Mouse (Mus musculus) midbrain, postnatal 0 days (tissue): ENCODE data around the gene Zfp708. TPM values are rescaled to one million over a fixed set of nuclear protein-coding genes. Genes with fewer than 3 reads are reported as not detected.

Source experiments
- ATAC-seq: fragments of 200-750 bp; cut with Nextera tagmentation; 2 replicates; pipeline ENCODE4 v1.8.0; 2017; ENCODE audit warnings: moderate number of reproducible peaks, mild to moderate bottlenecking, moderate TSS enrichment, moderate library complexity; ENCODE audit not compliant: low FRiP score
- DNase-seq: peaks from one replicate; pipeline ENCODE4 v3.0.0-alpha.2; 2015; ENCODE audit warnings: low spot score
- H3K27ac ChIP-seq: fragments of 300-500 bp; sonication (generic); 2 replicates; pipeline ENCODE4 v1.5.1; 2014; ENCODE audit warnings: low read depth, mild to moderate bottlenecking, low read length, mixed read lengths
- H3K27me3 ChIP-seq: fragments of 300-500 bp; sonication (generic); 2 replicates; pipeline ENCODE4 v1.6.1; 2014; ENCODE audit warnings: low read length, control low read depth, mixed read lengths; ENCODE audit not compliant: insufficient read depth
- H3K36me3 ChIP-seq: fragments of 300-500 bp; sonication (generic); 2 replicates; pipeline ENCODE4 v1.6.1; 2014; ENCODE audit warnings: low read length, control low read depth, mixed read lengths; ENCODE audit not compliant: insufficient read depth
- H3K4me1 ChIP-seq: fragments of 300-500 bp; sonication (generic); 2 replicates; pipeline ENCODE4 v1.6.1; 2014; ENCODE audit warnings: mild to moderate bottlenecking, control low read depth, antibody characterized with exemption, low read length, mixed read lengths; ENCODE audit not compliant: insufficient read depth
- H3K4me2 ChIP-seq: fragments of 300-500 bp; sonication (generic); 2 replicates; pipeline ENCODE4 v1.6.1; 2014; ENCODE audit warnings: low read depth, mild to moderate bottlenecking, low read length, mixed read lengths; ENCODE audit not compliant: poor library complexity, severe bottlenecking
- H3K4me3 ChIP-seq: fragments of 300-500 bp; sonication (generic); 2 replicates; pipeline ENCODE4 v1.5.1; 2014; ENCODE audit warnings: low read depth, mild to moderate bottlenecking, low read length, moderate library complexity
- H3K9ac ChIP-seq: fragments of 300-500 bp; sonication (generic); replicated peaks from 2 replicates; pipeline ENCODE4 v1.6.1; 2014; ENCODE audit warnings: mild to moderate bottlenecking, low read length, moderate library complexity, mixed read lengths; ENCODE audit not compliant: poor library complexity, severe bottlenecking
- H3K9me3 ChIP-seq: fragments of 300-500 bp; sonication (generic); 2 replicates; pipeline ENCODE4 v1.6.1; 2016; ENCODE audit warnings: low read length, control low read depth
- CTCF ChIP-seq: IDR thresholded peaks from 2 replicates; pipeline ENCODE4 v1.5.1; 2016; ENCODE audit warnings: antibody characterized with exemption, mild to moderate bottlenecking
- WGBS: fragments of 180-500 bp; shearing (Covaris S2); extraction: QIAGEN DNeasy Blood & Tissue Kit; methylation state at CpG from one replicate; pipeline ENCODE4 v1.1.7; 2014; 5-methylcytosine and 5-hydroxymethylcytosine counted together
- polyA plus RNA-seq: library from polyadenylated mRNA; unstranded; fragments of >200 nt; fragmentation: Nextera tagmentation; extraction: Ambion mirVana; gene quantifications from 2 replicates; pipeline ENCODE4 v1.2.1, GENCODE M21; 2015
- total RNA-seq: library from RNA; depleted of rRNA; stranded (reverse); fragments of >200 nt; gene quantifications from 2 replicates; pipeline ENCODE4 v1.2.3, GENCODE M21; 2014

The Zfp708 gene
- total and polyA plus RNA-seq, 2 experiments from 2014 or later, result 4.3 to 5.4 TPM

DNA sequence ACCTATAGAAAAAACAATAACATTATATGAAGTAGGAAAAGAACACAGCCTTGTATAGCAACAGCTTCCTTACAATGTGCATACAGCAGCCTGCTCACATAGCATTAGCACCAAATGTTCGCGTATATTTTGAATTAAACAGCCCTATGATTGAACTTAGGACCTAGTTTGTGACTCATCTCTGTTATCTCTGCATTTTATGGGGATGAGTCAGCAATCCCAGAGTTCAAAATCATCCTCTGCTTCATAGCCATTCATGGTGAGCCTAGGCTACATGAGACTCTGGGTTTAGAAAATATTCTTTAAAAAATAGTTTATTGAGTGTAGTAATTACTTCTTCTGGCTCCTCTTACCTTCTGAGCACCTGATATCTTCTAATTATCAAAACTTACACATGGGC lies 15.5 kb upstream of the Zfp708 start:
- H3K4me2 ChIP-seq, result no peak overlapping the region
- TF ChIP-seq CTCF, result no peak
- no peaks in the 10 kb centered on the region for H3K9me3 ChIP-seq
- no peak overlapping the region for H3K9ac ChIP-seq
- WGBS, result 92% methylated on average over 2 of the region's 2 CpGs
- no peaks in the 10 kb centered on the region for H3K36me3 ChIP-seq
- no peaks in the 10 kb centered on the region for H3K4me1 ChIP-seq
- H3K27ac ChIP-seq, result no peak overlapping the region
- DNase-seq, result no peak
- no peak overlapping the region for H3K4me3 ChIP-seq
- H3K27me3 ChIP-seq, result no peaks in the 10 kb centered on the region
- no peak for ATAC-seq

DNA sequence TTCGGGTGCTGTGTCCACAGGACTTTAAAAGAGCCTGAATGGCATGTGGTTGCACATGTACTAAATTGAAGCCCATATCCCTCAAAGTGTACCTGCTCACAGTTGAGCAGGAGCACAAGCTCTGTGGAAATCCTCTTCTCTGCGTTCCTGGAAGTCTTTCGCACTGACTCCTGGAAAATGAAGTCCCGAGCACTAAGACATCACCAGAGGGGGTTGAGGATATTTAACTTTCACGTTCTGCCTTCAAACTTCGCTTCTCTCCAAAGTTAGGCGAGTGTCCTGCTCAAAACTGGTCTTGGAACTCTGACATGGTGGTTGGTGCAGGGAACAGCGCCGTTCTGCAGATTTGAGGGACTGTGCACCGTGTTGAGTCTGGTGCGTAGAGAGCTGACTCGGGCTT lies 14.3 kb upstream of the Zfp708 start:
- Histone ChIP-seq H3K9me3 (no peaks in the 10 kb centered on the region), H3K4me1 (no peaks in the 10 kb centered on the region), H3K9ac (no peak overlapping the region), H3K4me3 (no peak overlapping the region), H3K27ac (no peak overlapping the region), H3K36me3 (no peaks in the 10 kb centered on the region), H3K4me2 (no peak overlapping the region), H3K27me3 (no peaks in the 10 kb centered on the region)
- WGBS, result 82% methylated on average over 12 of the region's 12 CpGs
- ATAC-seq (no peak), DNase-seq (no peak)
- TF ChIP-seq CTCF, result no peak

DNA sequence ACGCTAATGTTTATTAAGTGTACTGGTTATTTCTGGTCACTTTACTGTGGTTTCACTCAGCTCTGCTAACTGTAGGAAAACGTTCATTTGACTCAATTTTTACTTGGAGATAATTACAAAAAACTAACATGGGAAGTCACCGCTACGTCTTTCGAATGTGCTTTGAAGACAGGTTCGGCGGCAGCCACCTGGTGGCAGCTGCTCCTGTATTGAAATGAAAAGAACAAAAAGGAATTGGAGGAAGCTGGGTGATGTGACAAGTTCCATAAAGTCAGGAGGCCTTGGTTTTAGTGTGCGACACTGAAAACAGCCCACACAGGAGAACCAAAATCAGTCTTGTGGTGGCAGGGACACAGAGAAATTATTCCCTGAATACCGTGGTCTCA lies 11.0 kb upstream of the Zfp708 start:
- no peaks in the 10 kb centered on the region for H3K27me3 ChIP-seq
- no peak overlapping the region for H3K9ac ChIP-seq
- WGBS, result 5% methylated on average over 9 of the region's 9 CpGs
- H3K9me3 ChIP-seq, result no peaks in the 10 kb centered on the region
- H3K4me2 ChIP-seq, result peak overlapping the region; percentile 44
- ATAC-seq (peak; percentile 77), DNase-seq (peak; percentile 76)
- H3K4me3 ChIP-seq, result peak overlapping the region; percentile 65
- no peak overlapping the region for H3K27ac ChIP-seq
- H3K36me3 ChIP-seq, result no peaks in the 10 kb centered on the region
- peak; percentile 59; the same call in 1 of the 2 replicates for TF ChIP-seq CTCF
- no peaks in the 10 kb centered on the region for H3K4me1 ChIP-seq

DNA sequence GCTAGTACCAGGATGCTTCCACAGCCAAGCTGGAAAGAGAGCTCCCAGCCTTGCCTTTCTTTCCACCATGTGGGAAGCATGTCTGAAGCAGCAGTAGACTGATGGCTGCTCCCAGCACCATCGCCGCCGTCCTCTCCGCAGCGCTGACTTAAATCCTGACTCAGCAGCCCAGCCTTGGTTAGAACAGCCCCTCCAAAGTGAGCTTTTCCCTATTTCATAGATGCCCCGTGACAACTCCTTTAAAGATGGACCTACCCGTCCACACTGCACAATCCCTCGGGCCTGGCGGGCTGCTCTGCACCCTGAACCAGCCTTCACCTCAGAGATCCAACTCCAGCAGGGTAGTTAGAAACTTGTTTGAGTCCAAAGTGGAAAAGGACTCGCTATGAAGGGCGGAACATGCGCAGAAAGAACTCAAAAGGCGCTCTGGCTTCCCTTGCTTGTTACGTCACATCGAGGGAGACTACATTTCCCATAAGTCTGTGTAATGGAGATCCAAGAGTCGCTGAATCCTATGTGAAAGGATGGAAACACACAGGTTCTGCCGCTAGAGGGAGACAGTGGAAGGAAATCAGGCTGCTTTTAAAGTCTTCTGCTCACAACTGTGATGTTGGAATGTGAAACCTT lies 10.5 kb upstream of the Zfp708 start, which contains the start of gene Gm28557:
Gm28557 (minus strand) TSS at position 411 of the 627 bp plus-strand sequence.
- Histone ChIP-seq H3K4me3 (peak within 1 kb of the TSS; percentile 65), H3K36me3 (no peaks in the 10 kb centered on the region), H3K9ac (peak within 1 kb of the TSS; percentile 56), H3K27me3 (no peaks in the 10 kb centered on the region), H3K4me1 (no peaks in the 10 kb centered on the region), H3K4me2 (peak within 1 kb of the TSS; percentile 88), H3K9me3 (no peaks in the 10 kb centered on the region), H3K27ac (peak within 1 kb of the TSS; percentile 67)
- peak; percentile 96 for TF ChIP-seq CTCF
- ATAC-seq (peak; percentile 98), DNase-seq (peak; percentile 98)
- WGBS, result 0% methylated on average over 17 of the region's 17 CpGs

DNA sequence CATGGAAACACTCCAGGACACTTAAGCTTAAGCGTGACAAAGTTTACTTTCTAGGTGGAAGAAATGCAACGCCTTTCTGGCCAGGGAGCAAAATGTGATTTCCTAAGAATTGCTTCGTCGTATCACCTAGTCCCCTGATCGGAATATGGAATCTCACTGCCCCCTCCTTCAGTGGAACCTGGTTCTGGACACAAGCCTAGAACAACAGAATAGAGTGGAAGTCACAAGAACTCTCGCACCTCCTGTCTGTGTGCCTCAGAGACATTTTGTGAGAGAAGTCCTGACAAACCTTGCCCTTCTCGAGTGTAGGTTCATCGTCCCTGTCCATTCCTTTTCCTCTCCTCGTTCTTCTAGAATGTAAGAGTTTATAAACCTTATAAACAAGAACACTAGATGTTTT lies 9.9 kb upstream of the Zfp708 start:
- Histone ChIP-seq H3K27ac (no peak overlapping the region), H3K9ac (peak overlapping the region; percentile 56), H3K27me3 (no peaks in the 10 kb centered on the region), H3K4me3 (peak overlapping the region; percentile 65), H3K4me1 (no peaks in the 10 kb centered on the region), H3K4me2 (peak overlapping the region; percentile 88), H3K9me3 (no peaks in the 10 kb centered on the region), H3K36me3 (no peaks in the 10 kb centered on the region)
- 69% methylated on average over 9 of the region's 9 CpGs for WGBS
- no peak for ATAC-seq
- no peak for TF ChIP-seq CTCF
- DNase-seq, result no peak

DNA sequence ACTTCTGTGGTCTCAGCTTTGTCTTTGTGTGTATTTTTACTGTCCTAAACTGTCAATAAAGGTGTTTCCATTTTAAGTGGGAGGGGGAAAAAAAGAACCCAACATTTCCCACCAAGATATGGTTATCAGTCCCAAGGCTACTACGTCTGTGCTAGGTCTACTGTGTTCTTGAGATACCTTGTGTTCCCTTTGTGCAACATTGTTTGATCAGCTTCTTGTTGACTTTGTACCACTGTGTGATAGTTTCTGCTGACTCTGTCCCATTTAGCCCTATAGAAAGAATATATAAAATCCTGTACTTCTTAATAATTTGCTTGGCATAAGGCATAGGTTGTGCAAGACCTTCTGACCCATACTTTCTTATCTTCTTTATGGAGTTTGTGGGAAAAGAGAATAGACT lies 7.6 kb downstream of the Zfp708 start:
- Histone ChIP-seq H3K9ac (no peak overlapping the region), H3K27me3 (no peaks in the 10 kb centered on the region), H3K9me3 (no peaks in the 10 kb centered on the region), H3K36me3 (no peaks in the 10 kb centered on the region), H3K4me2 (no peak overlapping the region), H3K27ac (no peak overlapping the region), H3K4me1 (no peaks in the 10 kb centered on the region), H3K4me3 (no peak overlapping the region)
- WGBS, result 80% methylated on average over 1 of the region's 1 CpGs
- DNase-seq (no peak), ATAC-seq (no peak)
- TF ChIP-seq CTCF, result no peak
